Mouse (Mus musculus): ENCODE data around the gene Disp3. TPM values are rescaled to one million over a fixed set of nuclear protein-coding genes. Genes with fewer than 3 reads are reported as not detected.

Disp3 gene
- not detected for total RNA-seq (2023)

GRCm38 (mm10) chr4:148287476-148288054, at the start of gene Disp3:
Gene Disp3 (minus strand): TSS chr4:148287965.

Other genes with a start within 250 kb of the Disp3 start
- 10 to 100 TPM; 19.1 to 27.4 TPM for gene Clcn6, start 249.1 kb downstream of the Disp3 start, total RNA-seq (2023)
- gene Mthfr, start 248.9 kb downstream of the Disp3 start, total RNA-seq (2023) = 10 to 100 TPM; 30.7 to 33.8 TPM
- 10 to 100 TPM; 26.7 to 33.2 TPM for gene Agtrap, start 199.9 kb downstream of the Disp3 start, total RNA-seq (2023)
- gene Mad2l2, start 157.6 kb downstream of the Disp3 start, total RNA-seq (2023) = 10 to 100 TPM; 18.3 to 19.5 TPM
- gene Draxin, start 157.3 kb downstream of the Disp3 start, total RNA-seq (2023) = not detected
- gene Fbxo6, start 135.8 kb downstream of the Disp3 start, total RNA-seq (2023) = 10 to 100 TPM; 29.5 to 29.8 TPM
- 1 to 10 TPM; 2.3 to 2.8 TPM for gene Fbxo44, start 127.5 kb downstream of the Disp3 start, total RNA-seq (2023)
- gene Fbxo2, start 127.3 kb downstream of the Disp3 start, total RNA-seq (2023) = not detected
- gene Ubiad1, start 156.8 kb upstream of the Disp3 start, total RNA-seq (2023) = 1 to 10 TPM; 5.0 to 5.1 TPM
- 10 to 100 TPM; 38.6 to 40.5 TPM for gene Mtor, start 160.6 kb upstream of the Disp3 start, total RNA-seq (2023)
- gene Angptl7, start 212.5 kb upstream of the Disp3 start, total RNA-seq (2023) = 1 to 10 TPM in 1 of 2 experiments, under 1 TPM in 1; 0.89 to 1.4 TPM